Mouse (Mus musculus) hindbrain, embryonic 14.5 days (tissue): ENCODE measurements around the gene Srp54c. TPM values are rescaled to one million over a fixed set of nuclear protein-coding genes. Genes with fewer than 3 reads are reported as not detected.
"Not testable (repeated sequence)": the region's sequence is repeated elsewhere in the genome, so short reads cannot be mapped to it uniquely, and the experiment has no call there.

Experiments
- ATAC-seq: fragments of 200-750 bp; cut with Nextera tagmentation; 2 replicates; pipeline ENCODE4 v1.8.0; 2017; ENCODE audit warnings: moderate number of reproducible peaks, mild to moderate bottlenecking, moderate TSS enrichment, moderate library complexity; ENCODE audit not compliant: low FRiP score
- DNase-seq: peaks from one replicate; pipeline ENCODE4 v3.0.0-alpha.2; 2015; ENCODE audit warnings: low spot score
- H3K27ac ChIP-seq: fragments of 300-500 bp; sonication (generic); 2 replicates; pipeline ENCODE4 v1.5.1; 2014; ENCODE audit warnings: mild to moderate bottlenecking, moderate library complexity
- H3K27me3 ChIP-seq: fragments of 300-500 bp; sonication (generic); 2 replicates; pipeline ENCODE4 v1.6.1; 2014; ENCODE audit warnings: mild to moderate bottlenecking, low read length, mixed read lengths; ENCODE audit not compliant: control insufficient read depth, insufficient read depth
- H3K36me3 ChIP-seq: fragments of 300-500 bp; sonication (generic); replicated peaks from 2 replicates; pipeline ENCODE4 v1.6.1; 2014; ENCODE audit not compliant: control insufficient read depth, insufficient read depth
- H3K4me1 ChIP-seq: fragments of 300-500 bp; sonication (generic); replicated peaks from 2 replicates; pipeline ENCODE4 v1.6.1; 2014; ENCODE audit warnings: antibody characterized with exemption, low read length, mixed read lengths; ENCODE audit not compliant: control insufficient read depth, insufficient read depth
- H3K4me2 ChIP-seq: fragments of 300-500 bp; sonication (generic); replicated peaks from 2 replicates; pipeline ENCODE4 v1.6.1; 2014; ENCODE audit warnings: mild to moderate bottlenecking, moderate library complexity
- H3K4me3 ChIP-seq: fragments of 300-500 bp; sonication (generic); replicated peaks from 2 replicates; pipeline ENCODE4 v1.5.1; 2014; ENCODE audit warnings: mild to moderate bottlenecking, low read length
- H3K9ac ChIP-seq: fragments of 300-500 bp; sonication (generic); 2 replicates; pipeline ENCODE4 v1.6.1; 2014
- H3K9me3 ChIP-seq: fragments of 300-500 bp; sonication (generic); 2 replicates; pipeline ENCODE4 v1.6.1; 2016; ENCODE audit warnings: low read length; ENCODE audit not compliant: control insufficient read depth
- WGBS: fragments of 180-500 bp; shearing (Covaris S2); extraction: QIAGEN DNeasy Blood & Tissue Kit; methylation state at CpG from one replicate; pipeline ENCODE4 v1.1.7; 2014; 5-methylcytosine and 5-hydroxymethylcytosine counted together
- polyA plus RNA-seq: library from polyadenylated mRNA; unstranded; fragments of >200 nt; fragmentation: Nextera tagmentation; extraction: Ambion mirVana; gene quantifications from 2 replicates; pipeline ENCODE4 v1.2.1, GENCODE M21; 2014

Gene Srp54c
- polyA plus RNA-seq, 1 experiment from 2014 or later: 80.3 TPM

DNA sequence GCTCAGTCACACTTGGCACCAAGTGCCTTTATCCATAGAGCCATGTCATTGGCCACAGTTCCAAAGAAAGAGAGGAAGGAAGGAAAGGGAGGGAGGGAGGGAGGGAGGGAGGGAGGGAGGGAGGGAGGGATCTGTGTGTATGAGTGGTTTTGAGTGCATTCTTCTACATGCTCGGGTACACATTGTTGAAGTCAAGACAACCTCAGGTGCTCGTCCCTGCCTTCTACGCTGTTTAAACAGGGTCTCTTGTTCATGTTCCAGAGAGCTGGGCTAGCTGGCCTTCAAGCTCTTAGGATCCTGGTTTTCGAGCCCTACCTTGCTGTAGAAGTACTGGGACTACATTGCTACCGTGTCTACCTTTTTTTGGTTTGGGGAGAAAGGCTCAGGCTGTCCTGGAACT is 33.4 kb downstream of the Srp54c start:
- not testable (repeated sequence) for H3K27me3 ChIP-seq, H3K4me2 ChIP-seq, ATAC-seq, H3K27ac ChIP-seq, H3K4me3 ChIP-seq, DNase-seq, H3K4me1 ChIP-seq, H3K9me3 ChIP-seq, H3K9ac ChIP-seq
- H3K36me3 ChIP-seq: peaks cover 13% of the 10 kb centered on the region
- no CpG with 5 or more reads among the region's 5 CpGs for WGBS

DNA sequence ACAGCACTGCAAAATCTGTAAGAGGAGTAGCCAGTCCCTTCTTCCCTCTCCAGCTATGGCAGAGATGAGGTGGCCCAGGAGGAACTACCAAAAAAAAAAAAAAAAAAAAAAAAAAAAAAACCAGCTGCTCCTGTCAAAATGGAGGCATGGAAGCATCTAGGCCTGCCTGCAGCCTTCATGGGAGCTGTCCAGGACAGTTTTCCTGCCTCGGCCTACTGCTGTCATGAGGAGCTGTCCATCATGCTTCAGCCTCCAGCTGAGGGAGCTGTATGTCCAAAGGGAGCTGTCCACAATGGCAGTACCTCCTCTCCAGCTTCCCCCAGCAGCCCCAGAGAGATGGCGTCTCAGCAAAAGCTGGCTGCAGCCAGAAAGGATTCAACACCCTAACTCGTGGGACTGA is 42.3 kb downstream of the Srp54c start:
- DNase-seq (no peak), ATAC-seq (no peak)
- WGBS: 85% methylated on average over 3 of the region's 3 CpGs

DNA sequence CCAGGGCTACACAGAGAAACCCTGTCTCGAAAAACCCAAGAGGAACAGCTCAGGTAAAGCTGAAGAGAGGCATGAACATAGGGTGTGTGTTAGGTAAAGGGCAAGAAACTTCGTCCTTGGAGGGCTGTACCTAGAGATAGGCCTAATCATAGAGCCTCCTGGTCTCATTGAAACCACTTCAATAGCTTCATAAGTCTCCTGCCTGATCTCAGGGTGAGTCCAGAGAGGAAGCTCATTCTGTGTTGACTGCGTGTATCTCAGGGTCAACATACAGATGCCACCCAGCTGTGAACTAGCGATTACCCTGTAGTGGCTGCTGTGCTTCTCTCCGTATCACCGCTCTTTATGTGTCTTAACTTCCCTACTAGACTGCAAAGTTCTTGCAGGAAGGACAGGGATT is 47.6 kb downstream of the Srp54c start:
- not testable (repeated sequence) for DNase-seq

More for the DNA sequence above, 42.3 kb downstream of the Srp54c start:
- Histone ChIP-seq H3K27me3 (no peaks in the 10 kb centered on the region), H3K36me3 (no peaks in the 10 kb centered on the region), H3K9me3 (no peaks in the 10 kb centered on the region), H3K27ac (no peak overlapping the region), H3K4me2 (no peak overlapping the region), H3K4me3 (no peak overlapping the region), H3K4me1 (no peaks in the 10 kb centered on the region), H3K9ac (no peak overlapping the region)

DNA sequence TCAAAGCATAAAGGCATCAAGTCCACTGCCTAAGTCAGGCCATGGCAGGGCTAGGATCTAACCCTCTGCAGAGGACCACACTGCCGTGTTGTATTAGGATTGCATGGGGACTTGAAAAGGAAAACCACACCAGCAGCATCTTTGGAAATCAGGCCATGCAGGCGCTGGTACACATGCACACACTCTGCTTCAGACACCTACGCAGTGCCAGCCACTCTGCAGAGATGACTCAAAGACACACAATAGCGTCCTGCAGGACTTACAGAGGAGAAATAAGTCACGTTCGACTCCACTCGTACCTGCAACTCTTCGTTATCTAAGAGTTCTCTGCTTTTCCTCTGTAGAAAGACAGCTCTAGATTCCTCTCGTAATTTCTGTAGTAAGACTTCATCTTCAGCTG is 68.1 kb downstream of the Srp54c start:
- Histone ChIP-seq H3K4me3 (no peak overlapping the region), H3K9ac (no peak overlapping the region), H3K9me3 (no peaks in the 10 kb centered on the region), H3K4me1 (peaks cover 21% of the 10 kb centered on the region), H3K27me3 (no peaks in the 10 kb centered on the region), H3K36me3 (peaks cover 60% of the 10 kb centered on the region), H3K27ac (no peak overlapping the region), H3K4me2 (no peak overlapping the region)
- no peak for ATAC-seq
- no peak for DNase-seq
- WGBS: 95% methylated on average over 9 of the region's 9 CpGs

More for the DNA sequence above, 47.6 kb downstream of the Srp54c start:
- not testable (repeated sequence) for H3K4me1 ChIP-seq, H3K9me3 ChIP-seq, ATAC-seq, H3K27ac ChIP-seq, H3K9ac ChIP-seq, H3K4me2 ChIP-seq, H3K4me3 ChIP-seq, H3K27me3 ChIP-seq
- H3K36me3 ChIP-seq: peaks cover 17% of the 10 kb centered on the region
- 90% methylated on average over 3 of the region's 6 CpGs for WGBS

DNA sequence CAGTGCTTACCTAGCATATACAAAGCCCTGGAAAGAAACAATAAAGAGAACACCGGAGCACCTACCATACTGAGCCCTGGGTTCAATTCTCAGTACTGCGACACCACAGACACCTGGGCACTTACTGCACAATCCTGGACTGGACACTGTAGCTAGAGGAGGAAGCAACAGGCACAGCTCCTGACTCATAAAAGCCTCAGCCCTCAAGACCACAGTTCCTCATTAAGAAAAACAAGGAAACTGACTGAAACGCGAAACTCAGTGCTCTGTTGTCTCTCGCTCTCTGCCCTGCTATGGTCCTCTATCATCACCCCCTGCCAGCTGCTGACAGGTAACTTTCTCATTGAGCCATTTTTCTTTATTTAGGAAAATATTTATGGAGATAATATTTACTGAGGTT is 69.4 kb downstream of the Srp54c start, which contains the start of gene 1110008L16Rik:
TSS of gene 1110008L16Rik (plus strand) at position 242 of the 400 bp plus-strand sequence.
- Histone ChIP-seq H3K4me3 (no peak within 1 kb of the TSS), H3K9me3 (no peaks in the 10 kb centered on the region), H3K4me2 (no peak within 1 kb of the TSS), H3K9ac (0 out of 2 replicates have a peak within 1 kb of the TSS, but pooled peaks have one; percentile 2), H3K36me3 (peaks cover 48% of the 10 kb centered on the region), H3K27me3 (no peaks in the 10 kb centered on the region), H3K27ac (no peak within 1 kb of the TSS), H3K4me1 (peaks cover 26% of the 10 kb centered on the region)
- no peak for DNase-seq
- WGBS: 94% methylated on average over 5 of the region's 5 CpGs
- no peak for ATAC-seq

DNA sequence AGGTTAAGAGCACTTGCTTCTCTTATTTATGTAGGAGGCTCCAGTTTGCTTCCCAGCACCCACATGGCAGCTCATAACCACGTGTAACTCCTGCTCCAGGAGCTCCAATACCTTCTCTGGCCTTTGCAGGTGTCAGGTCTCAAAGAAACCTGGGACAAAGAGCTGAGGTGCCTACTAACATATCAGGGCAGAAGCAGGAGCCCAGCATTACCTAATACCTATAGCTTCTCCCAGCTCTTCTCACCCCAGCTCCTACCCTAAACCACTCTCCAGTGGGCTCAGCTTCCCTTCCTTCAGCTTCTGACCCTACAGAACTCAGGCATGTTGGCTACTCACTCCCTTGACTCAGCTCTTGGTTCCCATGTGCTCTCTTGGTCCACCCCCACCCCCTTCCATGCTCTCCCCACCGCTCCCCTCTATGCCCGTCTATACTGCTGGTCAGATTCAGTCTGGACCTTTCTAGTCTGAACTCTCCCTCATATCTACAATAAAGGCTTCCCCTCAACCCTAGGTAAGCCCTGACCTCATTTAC is 70.9 kb downstream of the Srp54c start:
- H3K4me2 ChIP-seq: peak overlapping the region; percentile 81
- ATAC-seq (no peak), DNase-seq (no peak)
- H3K27me3 ChIP-seq: no peaks in the 10 kb centered on the region
- WGBS: 88% methylated on average over 3 of the region's 3 CpGs
- peak overlapping the region; percentile 59 for H3K4me3 ChIP-seq
- H3K27ac ChIP-seq: no peak overlapping the region
- peaks cover 34% of the 10 kb centered on the region for H3K36me3 ChIP-seq
- no peaks in the 10 kb centered on the region for H3K9me3 ChIP-seq
- peaks cover 26% of the 10 kb centered on the region for H3K4me1 ChIP-seq
- peak overlapping the region; percentile 82 for H3K9ac ChIP-seq

DNA sequence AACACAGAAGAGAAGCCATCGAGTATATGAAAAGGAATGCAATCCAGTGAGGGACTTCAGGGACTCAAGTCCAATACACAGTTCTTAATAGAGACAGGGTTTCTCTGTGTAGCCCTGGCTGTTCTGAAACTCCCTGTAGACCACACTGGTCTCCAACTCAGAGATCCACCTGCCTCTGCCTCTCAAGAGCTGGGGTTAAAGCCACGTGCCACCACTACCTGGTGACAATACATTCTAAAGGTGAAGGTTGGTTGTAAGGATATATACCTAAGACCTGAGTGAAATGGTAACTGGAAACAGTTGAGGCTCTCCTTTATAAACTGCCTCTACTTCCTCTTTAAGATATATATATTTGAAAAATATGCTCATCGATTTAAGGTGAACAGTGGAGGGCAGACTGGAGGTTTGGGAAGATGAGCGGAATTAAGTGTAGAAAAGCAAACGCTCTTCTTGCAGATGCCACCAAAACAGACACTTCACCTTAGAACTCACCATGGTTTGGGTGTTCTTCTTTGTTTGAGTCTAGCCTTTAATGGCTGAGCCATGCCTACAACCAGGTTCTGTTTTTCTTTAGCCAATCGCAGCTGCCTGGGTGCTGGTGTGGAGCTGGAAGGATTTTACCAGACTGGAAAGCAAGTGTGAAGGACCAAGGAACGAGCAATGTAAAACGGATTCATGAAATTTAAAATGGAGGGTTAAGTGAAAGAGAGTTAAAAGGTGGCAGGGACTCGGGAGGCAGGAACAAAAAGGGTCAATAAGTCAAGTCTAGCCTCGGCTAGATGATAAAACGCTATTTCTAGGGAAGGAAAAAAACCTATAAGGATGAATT is 71.7 kb downstream of the Srp54c start:
- 45% methylated on average over 11 of the region's 11 CpGs for whole genome bisulfite sequencing
- no peak for ATAC-seq
- H3K27me3 ChIP-seq: no peaks in the 10 kb centered on the region
- peak overlapping the region; percentile 81 for H3K4me2 ChIP-seq
- H3K4me3 ChIP-seq: peak overlapping the region; percentile 59
- peak overlapping the region; percentile 82 for H3K9ac ChIP-seq
- H3K4me1 ChIP-seq: peaks cover 26% of the 10 kb centered on the region
- H3K9me3 ChIP-seq: no peaks in the 10 kb centered on the region
- DNase-seq: peak; percentile 26
- peak overlapping the region; percentile 89 for H3K27ac ChIP-seq
- peaks cover 28% of the 10 kb centered on the region for H3K36me3 ChIP-seq

DNA sequence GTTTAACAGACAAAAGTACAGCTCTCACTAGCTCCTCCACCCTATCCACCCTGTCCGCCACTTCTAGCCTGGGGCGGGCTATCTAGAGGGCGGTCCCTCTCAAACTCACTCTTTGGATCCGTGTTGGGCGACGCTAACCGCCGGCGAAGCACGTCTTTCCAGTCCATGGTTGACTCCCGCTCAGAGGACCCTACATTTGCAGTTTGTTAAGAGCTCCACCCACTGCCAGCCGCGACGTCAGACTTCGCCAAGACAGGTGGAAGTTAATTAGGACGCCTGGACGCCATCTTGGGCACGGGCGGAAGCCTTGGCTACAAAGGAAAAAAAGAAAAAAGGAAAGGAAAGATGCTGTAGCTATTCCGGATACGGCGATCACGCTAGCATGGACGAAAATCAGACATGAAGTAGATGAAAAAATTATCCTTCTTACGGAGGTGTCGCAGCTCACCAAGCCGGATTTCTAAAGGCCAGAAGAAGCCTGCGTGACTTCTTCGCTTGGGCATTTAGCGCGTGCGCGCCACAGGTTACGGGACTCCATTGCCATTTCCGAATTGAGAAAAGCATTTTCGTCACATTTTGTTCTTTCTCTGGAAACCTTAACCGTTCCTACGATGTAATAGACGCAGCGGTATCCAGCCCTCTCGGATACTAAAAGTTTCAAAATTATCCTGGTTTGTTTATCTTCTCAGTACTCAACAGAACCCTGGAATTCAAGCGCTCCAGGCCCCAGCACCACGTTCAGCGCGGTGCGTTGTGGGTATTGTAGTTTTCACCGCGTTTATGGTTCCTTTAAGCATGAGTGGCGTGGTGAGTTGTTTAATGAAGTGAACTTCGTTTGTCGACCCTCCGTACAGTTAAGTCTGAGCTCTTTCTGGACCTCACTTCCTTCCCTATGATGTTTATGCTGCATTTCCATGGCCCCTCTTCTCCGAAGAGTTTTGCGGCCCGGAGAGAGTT is 72.8 kb downstream of the Srp54c start, which contains the start of gene Ppp2r3c:
TSS of gene Ppp2r3c (minus strand) at position 514 of the 957 bp plus-strand sequence.
- ATAC-seq: peak; percentile 96
- Histone ChIP-seq H3K4me3 (peak within 1 kb of the TSS; percentile 59), H3K9me3 (no peaks in the 10 kb centered on the region), H3K4me1 (peaks cover 26% of the 10 kb centered on the region), H3K27me3 (no peaks in the 10 kb centered on the region), H3K9ac (peak within 1 kb of the TSS; percentile 82), H3K4me2 (peak within 1 kb of the TSS; percentile 81), H3K27ac (peak within 1 kb of the TSS; percentile 89), H3K36me3 (peaks cover 18% of the 10 kb centered on the region)
- WGBS: under 1% methylated on average over 55 of the region's 55 CpGs
- DNase-seq: peak; percentile 94

DNA sequence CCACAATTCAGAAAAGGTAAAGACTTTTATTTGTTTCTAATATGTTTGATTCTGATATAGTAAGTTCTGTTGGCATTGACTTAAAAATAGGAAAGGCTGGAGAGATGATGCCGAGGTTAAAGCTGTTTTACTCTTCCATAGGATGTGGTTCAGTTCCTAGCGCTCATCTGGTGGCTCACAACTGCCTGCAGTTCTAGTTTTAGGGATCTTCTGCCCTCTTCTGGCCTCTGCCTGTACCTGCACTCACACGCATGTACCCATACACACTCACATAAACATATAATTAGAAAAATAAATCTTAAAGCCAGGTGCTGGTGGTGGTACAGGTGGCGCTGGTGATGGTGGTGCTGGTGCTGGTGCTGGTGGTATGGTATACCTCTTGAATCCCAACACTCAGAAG is 76.4 kb downstream of the Srp54c start:
- no peak for DNase-seq
- Histone ChIP-seq H3K4me1 (peaks cover 12% of the 10 kb centered on the region), H3K9me3 (no peaks in the 10 kb centered on the region), H3K36me3 (0 out of 2 replicates have a peak, but pooled peaks cover 6% of the 10 kb centered on the region), H3K4me2 (no peak overlapping the region), H3K27ac (no peak overlapping the region), H3K27me3 (no peaks in the 10 kb centered on the region), H3K4me3 (no peak overlapping the region), H3K9ac (no peak overlapping the region)
- WGBS: 95% methylated on average over 4 of the region's 4 CpGs
- no peak for ATAC-seq
